Mouse (Mus musculus): ENCODE data around the gene Col3a1. TPM values are rescaled to one million over a fixed set of nuclear protein-coding genes. Genes with fewer than 3 reads are reported as not detected.

The Col3a1 gene
- polyA plus RNA-seq, 1 experiment from 2014 or later, result 600 TPM

DNA sequence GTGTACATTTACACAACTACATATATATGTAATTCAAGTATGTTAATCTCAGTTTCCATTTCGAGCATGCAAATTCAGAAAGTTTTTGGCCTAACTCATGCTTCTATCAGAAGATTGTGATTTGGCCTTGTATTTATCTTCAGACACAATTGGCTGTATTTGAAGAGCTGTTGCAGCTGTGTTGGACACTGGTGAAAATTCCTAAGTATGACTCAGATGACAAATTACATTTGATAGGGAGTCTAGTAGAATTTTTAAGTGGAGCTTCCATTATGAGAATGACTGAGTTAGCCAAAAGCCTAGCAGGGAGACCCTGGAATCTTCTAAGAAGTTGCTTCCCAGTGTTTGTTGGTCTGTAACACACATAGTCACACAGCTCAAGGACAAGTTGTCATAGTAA lies 7.1 kb upstream of the Col3a1 start:
- no peak overlapping the region for H3K9ac ChIP-seq (replicated peaks; ENCODE audit: low read depth)
- no peaks in the 10 kb centered on the region for H3K4me1 ChIP-seq (ENCODE audit: insufficient read depth, low read depth, low read length)
- no peak overlapping the region for H3K4me2 ChIP-seq (replicated peaks; ENCODE audit: low read depth, low read length)
- H3K9me3 ChIP-seq (ENCODE audit: low read length), result no peaks in the 10 kb centered on the region
- peak; percentile 36 for DNase-seq (ENCODE audit: low spot score)
- 45% methylated on average over 1 of the region's 1 CpGs for WGBS
- TF ChIP-seq CTCF (IDR thresholded peaks at IDR 0.05), result no peak
- peak; percentile 29; the same call in 1 of the 2 replicates for TF ChIP-seq EP300 (IDR thresholded peaks at IDR 0.05)
- H3K36me3 ChIP-seq (ENCODE audit: insufficient read depth, low read length), result no peaks in the 10 kb centered on the region
- no peak overlapping the region for H3K27ac ChIP-seq (ENCODE audit: low read length)
- no peak for ATAC-seq
- no peaks in the 10 kb centered on the region for H3K27me3 ChIP-seq (replicated peaks; ENCODE audit: insufficient read depth, low read length)
- H3K4me3 ChIP-seq (ENCODE audit: low read depth, low read length), result no peak overlapping the region

DNA sequence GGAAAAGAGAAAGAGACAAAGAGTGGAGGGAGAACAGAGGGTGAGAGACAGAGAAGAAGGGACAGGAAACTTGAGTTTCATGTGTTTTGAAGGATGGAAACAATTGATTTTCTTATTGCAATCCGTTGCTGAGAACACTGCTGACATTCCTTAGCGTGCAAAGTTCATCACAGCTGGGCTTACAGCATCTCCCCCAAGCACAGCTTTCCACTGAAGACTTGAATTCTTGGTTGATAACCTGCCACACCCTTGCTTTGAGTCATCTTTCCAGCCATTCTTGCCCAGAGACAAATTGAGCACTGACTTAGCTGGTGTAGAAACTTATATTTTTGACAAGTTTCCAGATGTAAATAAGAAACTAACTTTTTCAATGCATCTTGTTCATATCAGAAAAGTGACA lies 2.3 kb upstream of the Col3a1 start:
- H3K9me3 ChIP-seq (ENCODE audit: low read length), result no peaks in the 10 kb centered on the region
- H3K27ac ChIP-seq (ENCODE audit: low read length), result no peak overlapping the region
- ATAC-seq (no peak), DNase-seq (ENCODE audit: low spot score) (no peak)
- H3K9ac ChIP-seq (replicated peaks; ENCODE audit: low read depth), result no peak overlapping the region
- no peaks in the 10 kb centered on the region for H3K27me3 ChIP-seq (replicated peaks; ENCODE audit: insufficient read depth, low read length)
- H3K4me1 ChIP-seq (ENCODE audit: insufficient read depth, low read depth, low read length), result no peaks in the 10 kb centered on the region
- TF ChIP-seq CTCF (IDR thresholded peaks at IDR 0.05) (no peak), EP300 (IDR thresholded peaks at IDR 0.05) (no peak)
- no peak overlapping the region for H3K4me3 ChIP-seq (ENCODE audit: low read depth, low read length)
- WGBS, result 71% methylated on average over 2 of the region's 2 CpGs
- H3K4me2 ChIP-seq (replicated peaks; ENCODE audit: low read depth, low read length), result no peak overlapping the region
- H3K36me3 ChIP-seq (ENCODE audit: insufficient read depth, low read length), result no peaks in the 10 kb centered on the region

DNA sequence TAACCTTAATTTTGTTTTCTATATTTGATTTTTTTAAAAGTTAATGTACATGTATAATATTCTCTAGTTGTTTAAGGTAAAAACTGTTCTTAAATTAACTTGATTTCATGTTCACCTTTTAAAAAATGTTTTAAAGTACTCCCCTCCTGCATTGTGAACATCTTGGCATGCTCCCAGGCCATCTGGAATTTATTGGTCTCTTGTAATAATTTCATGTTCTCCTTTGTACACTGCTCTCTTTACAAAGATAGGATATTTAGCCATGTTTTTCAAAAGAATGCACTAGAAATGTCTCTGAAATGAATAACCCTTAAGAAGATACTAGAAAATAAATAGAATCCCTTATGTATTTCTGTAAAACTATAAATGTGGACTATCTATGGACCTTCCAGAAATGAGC lies 624 bp downstream of the Col3a1 start:
- no peak for DNase-seq (ENCODE audit: low spot score)
- no peaks in the 10 kb centered on the region for H3K27me3 ChIP-seq (replicated peaks; ENCODE audit: insufficient read depth, low read length)
- peak overlapping the region; percentile 41 for H3K4me2 ChIP-seq (replicated peaks; ENCODE audit: low read depth, low read length)

DNA sequence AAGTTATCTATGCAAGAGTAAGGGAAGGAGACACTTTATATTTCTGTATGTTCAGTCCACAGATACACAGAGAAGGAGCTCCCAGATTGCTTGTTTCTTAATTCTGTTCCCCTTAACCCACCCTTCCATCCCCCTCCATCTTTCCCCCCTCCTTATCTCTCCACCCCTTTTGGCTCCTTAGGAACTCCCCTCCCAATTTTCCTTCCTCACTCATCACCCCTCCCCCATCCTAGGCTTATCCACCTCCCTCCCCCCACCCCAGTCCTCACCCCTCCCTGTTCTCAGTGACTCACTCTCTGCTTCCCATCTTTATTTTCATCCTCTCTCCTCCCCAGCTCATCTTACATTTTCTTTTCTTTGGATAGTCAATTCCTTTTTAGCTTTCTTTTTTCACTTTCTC lies 1.5 kb downstream of the Col3a1 start:
- Histone ChIP-seq H3K4me1 (ENCODE audit: insufficient read depth, low read depth, low read length) (no peaks in the 10 kb centered on the region), H3K4me2 (replicated peaks; ENCODE audit: low read depth, low read length) (peak overlapping the region; percentile 41; the same call in 1 of the 2 replicates), H3K27ac (ENCODE audit: low read length) (no peak overlapping the region), H3K4me3 (ENCODE audit: low read depth, low read length) (peak overlapping the region; percentile 39; the same call in 1 of the 2 replicates), H3K9me3 (ENCODE audit: low read length) (no peaks in the 10 kb centered on the region), H3K9ac (replicated peaks; ENCODE audit: low read depth) (no peak overlapping the region), H3K27me3 (replicated peaks; ENCODE audit: insufficient read depth, low read length) (no peaks in the 10 kb centered on the region), H3K36me3 (ENCODE audit: insufficient read depth, low read length) (no peaks in the 10 kb centered on the region)
- peak; percentile 48 for ATAC-seq
- TF ChIP-seq CTCF (IDR thresholded peaks at IDR 0.05) (no peak), EP300 (IDR thresholded peaks at IDR 0.05) (no peak)
- peak; percentile 80 for DNase-seq (ENCODE audit: low spot score)

More for the DNA sequence above, 624 bp downstream of the Col3a1 start:
- Histone ChIP-seq H3K27ac (ENCODE audit: low read length) (peak overlapping the region; percentile 65; the same call in 1 of the 2 replicates), H3K9ac (replicated peaks; ENCODE audit: low read depth) (no peak overlapping the region), H3K9me3 (ENCODE audit: low read length) (no peaks in the 10 kb centered on the region), H3K4me1 (ENCODE audit: insufficient read depth, low read depth, low read length) (no peaks in the 10 kb centered on the region), H3K4me3 (ENCODE audit: low read depth, low read length) (peak overlapping the region; percentile 39), H3K36me3 (ENCODE audit: insufficient read depth, low read length) (no peaks in the 10 kb centered on the region)
- no peak for ATAC-seq
- no peak for TF ChIP-seq CTCF (IDR thresholded peaks at IDR 0.05)

DNA sequence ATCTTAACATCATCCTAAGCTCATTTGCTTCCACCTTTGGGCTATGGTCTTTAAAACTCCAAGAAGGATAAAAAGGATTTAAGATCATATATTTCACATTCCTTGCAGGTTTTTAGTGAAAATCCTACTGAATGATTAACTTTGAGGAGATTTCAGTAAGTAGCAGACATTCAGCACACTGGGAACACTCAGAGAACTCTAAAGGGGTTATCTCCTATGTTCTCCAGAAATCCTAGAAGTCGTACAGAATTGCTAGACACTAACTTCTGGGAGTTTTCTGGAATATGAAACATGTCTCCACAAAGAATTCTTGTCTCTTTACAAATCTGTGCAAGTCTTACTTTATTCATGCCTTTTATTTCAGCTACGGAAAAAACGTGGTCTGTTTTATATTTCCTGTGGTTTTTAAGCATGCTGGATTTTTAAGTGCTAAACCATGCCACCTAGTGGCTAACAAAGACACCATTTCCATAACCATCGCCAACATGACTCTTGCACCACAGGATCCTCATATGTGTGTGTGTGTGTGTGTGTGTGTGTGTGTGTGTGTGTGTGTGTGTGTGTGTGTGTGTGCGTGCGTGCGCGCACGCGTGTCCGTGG lies 2.5 kb downstream of the Col3a1 start:
- Histone ChIP-seq H3K9ac (replicated peaks; ENCODE audit: low read depth) (no peak overlapping the region), H3K4me1 (ENCODE audit: insufficient read depth, low read depth, low read length) (no peaks in the 10 kb centered on the region), H3K4me2 (replicated peaks; ENCODE audit: low read depth, low read length) (peak overlapping the region; percentile 41), H3K9me3 (ENCODE audit: low read length) (no peaks in the 10 kb centered on the region), H3K4me3 (ENCODE audit: low read depth, low read length) (peak overlapping the region; percentile 39; the same call in 1 of the 2 replicates), H3K27me3 (replicated peaks; ENCODE audit: insufficient read depth, low read length) (no peaks in the 10 kb centered on the region), H3K36me3 (ENCODE audit: insufficient read depth, low read length) (no peaks in the 10 kb centered on the region), H3K27ac (ENCODE audit: low read length) (peak overlapping the region; percentile 14; the same call in 1 of the 2 replicates)
- WGBS, result 2% methylated on average over 4 of the region's 11 CpGs
- TF ChIP-seq CTCF (IDR thresholded peaks at IDR 0.05) (peak; percentile 81), EP300 (IDR thresholded peaks at IDR 0.05) (no peak)
- ATAC-seq (peak; percentile 40), DNase-seq (ENCODE audit: low spot score) (peak; percentile 90)

DNA sequence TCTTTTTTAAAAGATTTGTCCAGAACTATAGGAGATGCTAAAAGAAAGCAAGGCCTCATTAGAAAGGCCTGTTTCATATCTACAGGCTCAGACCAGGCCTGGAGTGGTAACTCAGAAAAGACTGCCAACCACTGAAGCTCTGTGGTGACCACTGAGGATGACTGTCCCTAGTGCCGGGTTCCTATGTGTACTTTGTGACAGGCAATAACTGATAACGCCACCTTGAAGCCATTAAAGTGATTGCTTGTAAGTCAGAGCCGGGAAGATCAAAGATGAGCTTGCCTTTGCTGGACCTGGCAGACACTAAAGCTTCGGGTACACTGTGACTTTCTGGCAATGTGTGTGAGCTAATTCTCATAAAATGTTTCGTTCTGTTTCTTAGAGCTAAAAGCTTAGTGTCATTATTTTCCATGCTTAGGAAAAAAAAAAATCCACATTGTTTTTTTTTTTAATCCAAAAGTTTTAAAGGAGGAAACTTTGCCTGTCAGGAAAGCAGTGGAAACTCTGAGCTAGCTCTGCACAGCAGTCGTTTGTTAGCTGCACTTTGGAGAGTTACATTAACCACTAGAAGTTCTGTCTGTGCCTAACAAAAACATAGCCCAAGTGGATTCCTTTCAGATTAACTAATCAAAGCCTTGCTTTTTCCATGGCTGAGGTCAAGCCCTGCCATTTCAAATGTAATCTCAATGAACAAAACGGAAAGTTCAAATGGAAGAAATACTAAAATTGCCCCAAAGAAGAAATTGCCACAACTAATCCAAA lies 4.6 kb downstream of the Col3a1 start:
- Histone ChIP-seq H3K36me3 (ENCODE audit: insufficient read depth, low read length) (no peaks in the 10 kb centered on the region), H3K4me2 (replicated peaks; ENCODE audit: low read depth, low read length) (peak overlapping the region; percentile 23; the same call in 1 of the 2 replicates), H3K27me3 (replicated peaks; ENCODE audit: insufficient read depth, low read length) (no peaks in the 10 kb centered on the region), H3K9me3 (ENCODE audit: low read length) (no peaks in the 10 kb centered on the region), H3K9ac (replicated peaks; ENCODE audit: low read depth) (0 out of 2 replicates have a peak overlapping the region, but pooled peaks have one; percentile 26), H3K27ac (ENCODE audit: low read length) (no peak overlapping the region), H3K4me3 (ENCODE audit: low read depth, low read length) (no peak overlapping the region), H3K4me1 (ENCODE audit: insufficient read depth, low read depth, low read length) (no peaks in the 10 kb centered on the region)
- DNase-seq (ENCODE audit: low spot score) (peak; percentile 57), ATAC-seq (no peak)
- WGBS, result 13% methylated on average over 7 of the region's 7 CpGs
- TF ChIP-seq EP300 (IDR thresholded peaks at IDR 0.05), result no peak

All from lung, postnatal 0 days (tissue).